Mouse (Mus musculus) embryonic stem cell, embryonic (primary cell): Measurements from ENCODE around the gene Slx.
"Not testable (repeated sequence)": the region's sequence is repeated elsewhere in the genome, so short reads cannot be mapped to it uniquely, and the experiment has no call there.

ENCODE experiments used
- CTCF ChIA-PET, 4 experiments: fragments of 300-600 bp in 2 of 4; fragments of 350-600 bp in 2 of 4; sonication (Branson Sonifier 250); formaldehyde crosslinking; loops; one replicate each; lab custom pipeline; 2022; ENCODE audit warnings: inconsistent platforms in 2 of 4; lab: Charles Lee
- POLR2A ChIA-PET, 4 experiments: fragments of 300-600 bp in 2 of 4; fragments of 350-600 bp in 2 of 4; sonication (Branson Sonifier 250); formaldehyde crosslinking; loops; one replicate each; lab custom pipeline; 2022; ENCODE audit warnings: antibody characterized with exemption in 4 of 4, inconsistent platforms in 1 of 4; lab: Charles Lee

Gene Slx

GRCm38 (mm10) chrX:26545465-26545864 is at the start of gene Slx:
Slx (minus strand) TSS chrX:26545565.
- CTCF ChIA-PET, POLR2A ChIA-PET: not testable (repeated sequence)
